Mouse (Mus musculus) thymus, postnatal 14 days (tissue): ENCODE measurements around the gene Utp4.
A peak's percentile ranks its signal among the peaks of the same experiment; 100 is the strongest.
"Not testable (repeated sequence)": the region's sequence is repeated elsewhere in the genome, so short reads cannot be mapped to it uniquely, and the experiment has no call there.

Experiments
- DNase-seq: peaks from one replicate; pipeline ENCODE4 v3.0.0; 2021

The Utp4 gene

DNA sequence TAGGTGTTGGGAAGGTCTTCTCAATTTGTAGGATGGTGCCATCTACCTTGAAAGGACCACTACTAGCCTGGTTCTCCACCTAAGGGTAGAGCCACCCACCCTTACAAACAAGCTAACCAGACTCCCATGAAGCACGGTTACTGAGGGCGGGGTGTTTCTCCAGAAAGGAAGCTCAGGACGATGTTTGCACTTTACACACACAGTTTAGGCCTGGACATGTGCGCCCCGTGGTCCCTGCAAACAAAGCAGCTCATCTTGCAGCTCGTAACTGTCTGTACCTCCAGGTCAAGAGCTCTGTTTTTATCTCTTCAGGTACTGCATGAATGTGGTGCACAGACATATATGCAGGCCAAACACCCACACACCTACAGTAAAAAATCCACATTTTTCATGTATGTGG lies 13.2 kb downstream of the Utp4 start:
- DNase-seq, result no peak

DNA sequence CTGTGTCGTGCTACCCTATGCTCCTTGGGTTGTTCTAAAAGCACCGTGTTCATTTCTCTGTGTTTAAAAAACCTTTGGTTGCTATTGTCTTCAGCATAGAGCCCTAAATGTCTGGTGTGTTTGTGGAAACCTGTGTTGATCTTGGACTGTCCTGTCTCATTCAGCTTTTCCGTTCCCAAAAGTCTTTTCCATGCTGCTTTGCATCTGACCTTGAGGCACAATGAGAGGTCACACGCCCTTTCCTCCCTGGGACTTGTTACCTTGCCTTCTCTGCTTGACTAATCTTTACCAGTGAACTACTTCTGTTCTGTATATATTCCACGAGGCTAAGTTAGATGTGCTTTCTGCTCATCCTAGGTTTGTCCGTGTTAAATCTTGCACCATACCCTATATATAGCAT lies 14.0 kb downstream of the Utp4 start:
- no peak for DNase-seq

DNA sequence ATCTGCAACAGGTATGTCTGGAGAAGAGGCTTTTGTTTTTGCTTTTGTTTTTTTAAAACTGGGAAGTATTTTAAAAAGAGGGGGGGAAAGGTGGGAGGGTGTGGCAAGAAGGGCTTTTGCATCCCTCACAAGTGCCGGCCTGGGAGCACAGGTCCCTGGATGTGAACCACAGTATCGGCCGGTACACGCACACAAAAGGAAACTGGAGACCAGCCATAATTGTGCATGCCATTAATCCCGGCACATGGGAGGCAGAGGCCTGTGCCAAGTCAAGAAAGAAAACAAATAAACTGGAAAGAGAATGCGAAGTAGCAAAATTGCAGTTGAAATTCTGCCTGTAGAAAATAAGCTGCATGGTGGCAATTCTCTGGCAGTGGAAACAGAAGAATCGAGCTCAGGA lies 14.9 kb downstream of the Utp4 start:
- DNase-seq, result no peak

DNA sequence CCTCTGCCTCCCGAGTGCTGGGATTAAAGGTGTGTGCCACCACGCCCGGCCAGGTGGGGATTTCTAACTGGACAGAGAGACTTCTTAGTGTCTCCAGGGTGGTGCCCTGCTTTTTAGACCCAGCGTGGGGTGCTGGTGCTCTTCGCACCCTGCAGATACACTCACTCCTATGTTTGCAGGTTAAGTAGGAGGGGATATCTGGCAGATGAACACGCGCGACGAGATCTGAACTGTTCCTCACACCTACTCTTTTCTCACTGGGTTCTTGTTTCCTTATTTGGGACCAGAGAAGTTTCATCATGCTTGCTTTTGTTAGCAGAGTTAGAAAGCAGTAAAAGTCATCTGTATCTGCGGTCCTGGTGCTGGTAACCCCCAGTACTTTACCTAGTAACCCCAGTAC lies 20.2 kb downstream of the Utp4 start:
- DNase-seq, result no peak

DNA sequence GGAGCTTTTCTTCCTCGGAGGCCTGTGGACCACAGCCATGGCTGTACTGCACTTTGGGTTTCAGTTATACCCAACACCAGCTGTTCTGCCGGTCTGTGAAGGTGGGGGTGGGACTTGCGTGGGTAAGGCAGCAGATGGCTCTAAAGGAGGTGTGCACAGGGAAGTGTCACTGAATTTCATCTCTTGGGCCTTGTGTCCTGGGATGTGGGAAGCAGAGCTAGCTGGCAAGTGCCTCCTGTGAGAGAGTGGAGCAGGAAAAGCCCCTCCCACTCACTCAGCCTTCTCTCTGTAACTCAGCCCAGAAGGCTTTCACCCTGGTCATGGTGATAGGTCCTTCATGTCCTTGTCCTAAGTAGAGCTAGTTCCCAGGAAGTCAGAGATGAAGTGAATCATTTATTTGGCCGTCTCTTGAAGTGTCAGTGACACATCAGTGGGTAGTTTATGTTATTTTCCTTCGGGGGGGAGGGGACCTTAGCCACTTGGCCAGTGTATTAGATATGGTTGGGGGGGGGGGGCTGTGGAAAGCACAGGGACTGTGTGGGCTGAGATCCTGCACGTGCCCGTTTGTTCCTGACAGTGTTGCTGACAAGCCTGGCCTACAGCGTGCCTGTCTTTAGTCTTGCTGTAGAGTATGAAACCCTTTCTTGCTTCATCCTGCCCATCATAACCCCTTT lies 26.4 kb downstream of the Utp4 start:
- no peak for DNase-seq

DNA sequence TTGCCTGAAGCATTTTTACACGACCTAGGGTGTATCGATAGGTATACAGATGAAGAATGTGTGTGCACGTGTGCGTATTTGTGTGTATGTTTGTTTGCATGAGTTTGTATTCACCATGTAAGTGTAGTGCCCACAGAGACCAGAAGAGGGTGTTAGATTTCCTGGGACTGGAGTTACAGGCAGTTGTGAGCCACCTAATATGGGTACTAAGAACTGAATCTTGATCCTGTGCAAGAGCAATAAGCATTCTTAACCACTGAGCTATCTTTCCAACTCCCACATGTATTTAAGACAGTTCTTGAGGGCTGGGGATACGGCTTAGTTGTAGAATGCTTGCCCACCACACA lies 26.9 kb downstream of the Utp4 start:
- no peak for DNase-seq

DNA sequence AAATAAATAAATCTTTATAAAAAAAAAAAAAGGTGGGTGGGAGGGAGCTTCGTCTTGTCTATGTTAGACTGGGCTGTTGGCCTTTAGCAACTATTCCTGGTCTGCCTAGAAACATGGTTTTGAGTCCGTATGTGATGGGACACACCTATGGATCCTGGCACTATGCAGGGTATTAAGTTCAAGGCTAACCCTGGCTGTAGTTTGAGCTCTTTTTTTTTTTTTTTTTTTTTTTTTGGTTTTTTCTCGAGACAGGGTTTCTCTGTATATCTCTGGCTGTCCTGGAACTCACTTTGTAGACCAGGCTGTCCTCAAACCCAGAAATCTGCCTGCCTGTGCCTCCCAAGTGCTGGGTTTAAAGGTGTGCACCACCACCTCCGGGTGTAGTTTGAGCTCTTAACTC lies 30.6 kb downstream of the Utp4 start:
- DNase-seq, result no peak

DNA sequence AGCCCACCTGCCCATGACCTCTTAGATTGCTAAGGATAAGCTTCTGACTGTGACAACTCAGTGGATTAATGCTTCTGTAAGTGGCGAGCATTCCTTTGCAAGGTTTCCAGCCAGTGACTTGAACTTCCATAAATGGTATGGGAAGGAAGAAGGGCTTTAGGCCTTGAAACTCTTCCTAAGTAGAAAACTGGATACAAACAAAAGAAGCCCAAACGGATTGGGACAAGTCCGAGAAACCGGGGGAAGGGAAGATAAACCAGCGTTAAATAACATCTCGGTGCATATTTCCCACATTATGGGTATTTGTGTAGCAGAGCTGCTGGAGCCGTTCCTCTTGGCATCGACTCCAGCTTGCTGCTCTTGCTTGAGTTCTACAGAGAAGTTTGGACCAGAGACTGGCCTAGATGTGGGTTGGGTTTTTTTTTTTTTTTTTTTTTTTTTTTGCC lies 31.5 kb downstream of the Utp4 start:
- no peak for DNase-seq

DNA sequence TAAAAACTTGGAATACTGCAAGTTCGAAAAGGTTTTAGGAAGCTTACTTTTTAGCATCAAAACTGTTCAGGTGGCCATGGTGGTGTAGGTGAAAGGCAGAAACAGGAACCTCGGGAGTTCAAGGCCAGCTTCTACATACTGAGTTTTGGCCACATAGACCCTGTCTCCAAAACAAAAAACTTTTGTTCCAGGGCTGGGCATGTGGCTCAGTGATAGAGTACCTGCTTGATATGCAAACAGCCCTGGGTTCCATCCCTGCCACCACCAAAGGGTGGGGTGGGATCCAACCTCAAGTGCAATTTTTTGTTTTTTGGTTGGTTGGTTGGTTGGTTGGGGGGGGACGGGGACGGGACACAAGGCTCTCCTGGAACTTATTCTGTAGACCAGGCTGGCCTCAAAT lies 32.0 kb downstream of the Utp4 start:
- DNase-seq, result no peak

DNA sequence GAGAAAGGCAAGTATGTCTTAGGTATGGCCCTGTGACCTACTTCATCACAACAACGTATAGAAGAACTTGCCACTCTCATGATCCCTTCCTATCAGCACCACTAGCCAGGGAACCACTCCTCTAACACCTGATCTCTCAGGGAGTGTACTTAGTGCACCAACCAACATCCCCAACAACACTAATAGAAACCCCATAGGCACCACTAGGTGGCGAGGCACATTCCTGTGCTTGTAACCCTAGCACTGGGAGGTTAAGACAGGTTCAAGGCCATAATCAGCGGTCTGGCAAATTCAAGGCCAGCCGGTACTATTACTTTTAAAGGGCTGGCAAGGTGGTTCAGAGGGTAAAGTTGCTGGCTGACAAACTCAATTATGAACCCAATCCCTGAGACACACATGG lies 33.8 kb downstream of the Utp4 start:
- DNase-seq, result peak; percentile 33

DNA sequence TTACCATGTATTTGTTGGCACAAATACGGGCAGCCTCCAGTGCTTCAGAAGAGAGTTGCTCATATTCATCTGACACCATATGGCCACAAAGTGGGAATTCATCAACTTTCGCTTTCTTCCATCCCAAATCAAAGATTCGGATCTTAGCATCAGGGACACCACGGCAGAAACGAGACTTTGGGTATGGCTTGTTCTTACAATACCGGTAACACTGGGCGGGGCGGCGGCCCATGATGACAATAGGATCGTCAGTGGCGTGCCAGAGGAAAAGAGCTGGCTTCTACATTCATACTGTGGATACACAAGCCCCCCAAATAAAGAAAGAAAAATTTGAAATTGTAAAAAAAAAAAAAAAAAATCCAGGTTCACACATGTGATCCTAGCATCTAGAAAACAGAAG lies 34.7 kb downstream of the Utp4 start:
- not testable (repeated sequence) for DNase-seq

DNA sequence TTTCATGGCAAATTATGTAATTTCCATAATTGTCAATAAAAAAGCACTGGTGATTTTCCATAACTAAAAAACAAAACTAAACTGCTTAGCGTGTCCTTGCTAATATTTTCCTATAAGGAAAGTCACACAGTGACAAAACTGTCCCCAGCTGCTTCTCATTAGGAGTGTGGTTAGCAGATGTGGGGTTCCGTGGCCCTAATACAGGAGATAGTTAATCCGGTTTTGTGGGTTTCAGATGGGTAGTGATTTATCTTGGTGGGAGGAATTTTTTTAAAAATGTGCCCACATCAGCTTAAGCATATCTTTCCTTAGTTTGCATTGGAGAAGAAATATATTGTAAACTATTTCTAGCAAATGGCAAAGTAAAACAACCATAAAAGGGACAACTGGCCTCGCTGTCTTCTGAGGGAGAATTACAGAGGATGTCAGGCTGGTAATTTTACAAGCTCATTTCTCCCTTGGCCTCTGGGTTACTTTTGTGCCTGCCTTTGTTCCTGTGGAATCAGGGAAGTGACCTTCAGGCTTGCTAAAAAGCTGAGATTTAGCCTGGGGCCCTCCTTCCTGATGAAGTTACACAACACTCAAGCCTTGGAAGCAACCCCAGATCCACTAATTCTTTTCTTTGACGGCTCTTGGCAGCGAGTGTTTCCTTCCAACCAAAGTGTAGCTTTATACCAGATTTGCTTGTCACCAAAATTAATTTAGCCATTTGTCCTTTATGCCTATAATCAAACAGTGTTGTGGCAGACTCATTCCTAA lies 35.9 kb downstream of the Utp4 start:
- DNase-seq, result no peak

DNA sequence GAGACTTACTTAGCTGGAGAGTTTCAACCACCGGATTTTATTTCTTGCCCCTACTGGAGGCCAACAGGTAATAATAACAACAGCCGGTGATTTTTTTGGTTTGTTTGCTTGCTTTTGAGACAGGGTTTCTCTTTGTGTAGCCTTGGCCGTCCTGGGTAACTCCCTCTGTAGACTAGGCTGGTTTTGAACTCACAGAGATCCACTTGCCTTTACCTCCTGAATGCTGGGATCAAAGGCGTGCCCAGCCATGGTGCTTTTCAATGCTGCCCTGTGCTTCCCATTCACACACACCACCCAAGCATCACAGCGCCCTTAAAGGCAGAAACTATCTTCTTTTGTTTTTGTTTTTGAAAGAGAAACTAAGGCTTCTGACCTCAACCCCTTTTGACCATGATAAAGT lies 36.5 kb downstream of the Utp4 start:
- DNase-seq, result no peak

DNA sequence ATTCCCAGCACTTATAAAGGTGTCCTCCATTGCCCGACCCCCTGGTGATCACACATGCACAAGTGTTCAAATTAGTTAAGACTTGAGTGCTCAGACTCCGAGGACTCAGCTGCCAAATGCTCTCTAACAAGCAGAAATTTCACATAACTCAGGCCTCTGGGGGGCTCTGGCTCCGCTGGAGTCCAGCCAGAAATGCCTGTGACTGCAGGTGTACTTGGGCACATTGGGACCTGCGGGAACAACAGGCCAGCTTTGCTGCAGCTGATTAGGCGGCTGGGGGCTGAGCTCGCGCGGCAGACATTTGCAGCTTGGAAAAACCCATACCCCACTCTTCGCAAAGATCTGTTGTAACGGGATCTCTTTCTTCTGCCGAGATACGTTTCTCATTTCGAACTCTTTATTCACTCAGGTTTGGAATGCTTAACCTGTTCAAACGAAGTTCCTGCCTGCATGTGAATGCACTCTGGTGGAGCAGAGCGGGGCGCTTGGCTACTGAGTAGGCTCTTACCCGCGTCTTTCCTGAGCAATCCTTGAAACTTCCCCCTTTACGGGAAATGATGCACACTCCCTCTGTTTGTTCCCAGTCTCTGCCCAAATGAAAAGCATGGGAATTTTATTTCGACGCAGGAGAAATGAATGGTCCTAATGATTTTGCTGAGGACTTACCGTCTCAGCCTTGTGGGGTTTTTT lies 39.1 kb downstream of the Utp4 start:
- peak; percentile 6 for DNase-seq

DNA sequence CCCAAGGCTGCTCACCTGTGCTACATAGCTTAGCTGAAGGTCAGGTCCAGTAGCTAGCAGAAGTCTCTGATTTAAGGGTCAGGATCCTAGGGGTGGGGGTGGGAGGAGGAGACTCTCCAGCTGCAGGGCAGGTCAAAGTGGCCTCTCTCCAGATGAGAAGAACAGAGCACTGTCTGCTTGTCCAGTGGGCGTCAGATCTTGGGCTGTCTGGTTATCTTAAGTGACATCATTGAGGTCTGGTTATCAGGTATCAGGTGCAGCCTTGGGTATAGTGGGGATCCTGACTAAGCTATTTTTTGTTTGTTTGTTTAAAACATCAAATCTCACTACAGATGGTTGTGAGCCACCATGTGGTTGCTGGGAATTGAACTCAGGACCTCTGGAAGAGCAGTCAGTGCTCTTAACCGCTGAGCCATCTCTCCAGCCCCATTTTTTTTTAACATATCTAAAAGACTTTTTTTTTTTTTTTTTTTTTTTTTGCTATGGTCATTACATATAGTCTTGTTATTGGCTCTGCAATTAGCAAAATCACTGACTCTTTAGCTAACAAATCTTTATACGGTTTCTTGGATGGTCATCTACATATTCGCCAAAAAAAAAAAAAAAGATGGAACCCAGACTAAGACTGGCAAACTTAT lies 40.2 kb downstream of the Utp4 start:
- DNase-seq, result no peak

DNA sequence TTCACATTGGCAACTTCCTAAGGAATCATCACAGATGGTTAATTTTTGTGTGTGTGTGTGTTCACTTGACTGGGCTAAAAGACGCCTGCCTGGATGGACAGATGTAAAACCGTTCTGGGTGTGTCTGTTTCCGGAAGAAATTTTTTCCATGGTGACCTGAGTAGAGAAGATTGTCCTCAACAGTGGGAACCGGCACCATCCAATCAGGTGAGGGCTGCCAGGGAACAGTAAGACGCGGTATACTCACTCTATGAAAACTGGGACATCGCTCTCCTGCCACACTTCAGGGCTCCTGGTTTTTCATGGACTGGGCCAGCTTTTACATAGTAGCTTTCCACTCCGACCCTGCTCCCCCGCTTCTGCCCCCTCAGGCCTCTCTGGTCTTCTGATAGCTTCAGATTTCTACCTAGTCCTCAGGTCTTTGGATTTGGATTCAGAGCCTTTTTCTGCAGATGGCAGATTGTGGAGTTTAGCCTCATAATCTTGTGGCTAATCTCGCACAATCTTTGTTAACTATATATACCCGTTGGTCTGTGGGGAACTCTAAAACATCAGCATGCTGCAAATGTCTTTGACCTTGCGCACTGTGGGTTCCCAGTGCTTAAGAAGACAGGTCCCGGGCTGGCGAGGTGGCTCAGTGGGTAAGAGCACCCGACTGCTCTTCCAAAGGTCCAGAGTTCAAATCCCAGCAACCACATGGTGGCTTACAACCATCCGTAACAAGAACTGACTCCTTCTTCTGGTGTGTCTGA lies 41.0 kb downstream of the Utp4 start:
- DNase-seq, result no peak

DNA sequence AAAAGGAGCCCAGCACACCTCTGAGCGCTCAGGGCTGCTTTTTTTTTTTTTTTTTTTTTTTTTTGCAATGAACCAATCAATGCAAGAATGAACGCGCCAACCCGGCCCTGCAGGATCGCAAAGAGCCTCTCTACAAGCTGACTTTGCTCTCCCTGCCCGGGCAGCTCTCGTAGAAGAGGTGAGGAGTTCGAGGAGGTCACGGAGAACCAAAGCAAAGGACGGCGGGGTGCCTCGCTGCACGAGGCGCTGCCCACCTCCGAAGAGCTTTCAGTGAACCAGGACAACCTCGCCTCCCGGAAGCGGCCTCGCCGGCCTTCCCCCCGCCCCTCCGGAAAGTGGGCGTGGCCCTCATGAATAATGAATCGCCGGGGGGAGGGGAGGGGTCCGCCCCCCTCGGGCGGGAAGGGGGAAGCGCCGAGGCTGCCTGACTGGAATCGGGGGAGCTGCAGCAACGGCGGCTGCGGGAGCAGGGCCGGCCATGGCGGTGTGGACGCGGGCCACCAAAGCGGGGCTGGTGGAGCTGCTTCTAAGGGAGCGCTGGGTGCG lies 42.0 kb downstream of the Utp4 start, which contains the start of gene Sntb2:
TSS of gene Sntb2 (plus strand) at position 427 of the 546 bp plus-strand sequence.
- DNase-seq, result peak; percentile 94

DNA sequence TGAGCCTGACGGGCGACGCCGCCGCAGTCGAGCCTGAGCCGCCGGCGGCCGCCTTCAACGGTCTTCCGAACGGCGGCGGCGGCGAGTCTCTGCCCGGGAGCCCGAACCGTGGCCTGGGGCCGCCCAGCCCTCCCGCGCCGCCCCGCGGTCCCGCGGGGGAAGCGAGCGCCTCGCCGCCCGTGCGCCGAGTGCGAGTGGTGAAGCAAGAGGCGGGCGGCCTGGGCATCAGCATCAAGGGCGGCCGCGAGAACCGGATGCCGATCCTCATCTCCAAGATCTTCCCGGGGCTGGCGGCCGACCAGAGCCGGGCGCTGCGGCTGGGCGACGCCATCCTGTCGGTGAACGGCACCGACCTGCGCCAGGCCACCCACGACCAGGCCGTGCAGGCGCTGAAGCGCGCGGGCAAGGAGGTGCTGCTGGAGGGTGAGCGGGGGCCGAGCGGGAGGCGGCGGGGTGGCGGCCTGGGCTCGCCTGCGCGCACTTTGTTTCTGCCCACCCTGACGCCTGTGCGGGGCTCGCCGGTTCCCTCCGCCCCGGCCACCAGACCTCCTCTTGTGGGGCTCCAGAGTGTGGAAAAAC lies 42.6 kb downstream of the Utp4 start:
- peak; percentile 51 for DNase-seq

DNA sequence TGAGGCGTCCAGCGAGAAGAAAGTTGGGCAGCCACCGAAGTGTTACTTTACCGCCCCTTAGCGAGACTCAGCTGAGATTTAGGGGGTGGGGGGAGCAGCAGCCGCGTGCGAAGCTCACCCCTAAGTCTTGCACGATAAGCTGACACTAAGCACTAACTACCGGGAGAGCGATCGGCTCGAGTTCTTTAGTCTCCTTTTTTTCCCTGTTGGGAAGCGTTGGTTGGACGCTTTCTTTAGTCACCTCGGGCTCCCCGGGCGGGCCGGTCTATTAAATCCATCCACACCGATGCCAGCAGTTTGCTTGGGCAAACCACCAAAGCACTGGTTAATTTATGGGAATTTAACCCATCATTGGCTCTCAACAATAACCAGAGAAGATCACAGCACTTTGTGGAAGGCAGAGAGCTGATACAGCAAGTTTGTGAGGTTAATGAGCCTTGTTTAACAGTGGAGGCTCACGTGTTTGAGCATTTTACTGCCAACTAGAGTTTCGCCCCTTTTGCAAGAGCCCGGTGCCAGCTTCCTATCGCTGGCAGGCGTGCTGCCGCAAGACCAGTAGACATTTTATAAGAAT lies 43.1 kb downstream of the Utp4 start:
- no peak for DNase-seq

DNA sequence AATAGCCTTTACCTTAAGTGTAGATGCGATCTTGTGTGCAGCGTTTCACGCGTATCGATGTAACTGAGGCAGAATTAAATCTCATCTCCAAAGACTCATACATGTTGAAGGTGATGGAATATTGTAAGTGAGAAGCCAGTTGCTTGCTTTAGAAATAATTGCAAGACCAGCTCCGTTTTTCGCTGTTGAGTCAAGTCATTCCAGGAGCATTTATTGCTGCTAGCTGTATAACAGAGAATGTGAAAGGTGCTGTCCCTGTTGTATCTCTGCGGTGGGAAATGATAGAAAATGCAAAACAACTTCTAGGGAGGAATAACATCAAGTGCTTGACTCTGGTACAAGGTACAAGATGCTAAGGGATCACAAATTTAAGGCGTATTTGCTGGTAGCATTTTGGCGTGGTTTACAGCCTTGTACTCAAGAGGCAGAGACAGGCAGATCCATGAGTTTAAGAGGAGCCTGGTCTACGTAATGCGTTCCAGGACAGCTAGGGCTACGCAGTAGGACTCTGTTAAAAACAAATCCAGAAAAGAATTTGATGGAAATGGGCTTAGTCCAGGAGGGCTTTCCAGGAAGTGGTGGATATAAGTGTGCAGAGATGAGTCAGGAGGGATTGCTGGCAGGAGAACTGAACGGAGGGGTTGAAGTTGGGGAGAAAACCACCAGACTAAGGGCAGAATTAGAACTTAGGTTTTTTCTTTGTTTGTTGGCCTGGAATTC lies 43.8 kb downstream of the Utp4 start:
- DNase-seq, result no peak

DNA sequence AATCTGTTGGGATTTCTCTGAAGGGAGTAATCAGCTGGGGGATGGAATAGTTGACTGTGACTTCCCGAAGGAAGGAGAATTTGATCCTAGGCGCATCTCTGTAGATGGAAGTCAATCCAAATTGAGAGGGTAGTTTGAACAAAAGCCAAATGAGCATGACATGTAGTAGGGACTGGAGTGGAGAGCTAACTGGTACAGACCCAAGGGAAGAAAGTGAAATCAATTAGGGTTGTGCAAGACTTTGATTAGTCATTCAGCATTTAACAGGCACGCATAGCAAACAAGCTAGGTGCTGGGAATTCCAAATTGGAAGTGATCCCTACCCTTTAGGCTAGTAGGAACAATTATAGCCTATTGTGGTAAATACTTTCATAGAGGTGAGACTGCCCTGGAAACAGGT lies 48.4 kb downstream of the Utp4 start:
- no peak for DNase-seq
